Mouse (Mus musculus) neural tube, embryonic 10.5 days (tissue): ENCODE measurements at regions not wholly inside any gene's neighbourhood (a gene's known extent, or its start where the extent isn't known, plus 50 kb on each side); places are given as distances from the start of the nearest gene placed in this dataset.

Experiments
- DNase-seq: peaks from one replicate; pipeline ENCODE4 v3.0.0-alpha.2; 2017; ENCODE audit warnings: low spot score; ENCODE audit errors: extremely low spot score

GRCm38 (mm10) chr12:51501185-51501584 lies 92.0 kb upstream of the Coch start:
- no peak for DNase-seq

- no peak for DNase-seq
Measured at GRCm38 (mm10) chr12:51502724-51503123, 90.4 kb upstream of the Coch start.

- DNase-seq: no peak
Measured at GRCm38 (mm10) chr12:51503706-51504105, 89.4 kb upstream of the Coch start.

- DNase-seq: peak; percentile 32
Measured at GRCm38 (mm10) chr12:51504581-51504980, 88.6 kb upstream of the Coch start.

GRCm38 (mm10) chr12:51510010-51510409 lies 83.1 kb upstream of the Coch start:
- no peak for DNase-seq

DNA sequence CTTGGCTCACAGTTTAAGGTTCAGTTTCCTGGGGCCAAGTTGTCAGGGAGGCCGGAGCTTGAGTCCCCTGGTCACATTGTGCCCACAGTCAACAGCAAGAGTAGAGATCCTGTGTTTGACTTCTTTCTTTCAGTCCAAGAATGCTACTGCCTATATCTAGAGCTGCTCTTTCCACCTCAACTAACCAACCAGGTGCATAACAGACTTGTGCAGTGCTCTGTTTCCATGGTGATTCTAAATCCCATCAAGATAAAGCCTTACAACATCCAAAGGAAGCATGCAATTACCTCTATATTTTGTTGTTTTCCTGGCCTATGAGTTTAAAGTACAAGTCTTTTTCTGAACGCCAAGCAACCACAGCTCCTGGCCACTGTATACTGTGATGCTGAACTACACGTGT lies 76.4 kb upstream of the Coch start:
- no peak for DNase-seq

DNA sequence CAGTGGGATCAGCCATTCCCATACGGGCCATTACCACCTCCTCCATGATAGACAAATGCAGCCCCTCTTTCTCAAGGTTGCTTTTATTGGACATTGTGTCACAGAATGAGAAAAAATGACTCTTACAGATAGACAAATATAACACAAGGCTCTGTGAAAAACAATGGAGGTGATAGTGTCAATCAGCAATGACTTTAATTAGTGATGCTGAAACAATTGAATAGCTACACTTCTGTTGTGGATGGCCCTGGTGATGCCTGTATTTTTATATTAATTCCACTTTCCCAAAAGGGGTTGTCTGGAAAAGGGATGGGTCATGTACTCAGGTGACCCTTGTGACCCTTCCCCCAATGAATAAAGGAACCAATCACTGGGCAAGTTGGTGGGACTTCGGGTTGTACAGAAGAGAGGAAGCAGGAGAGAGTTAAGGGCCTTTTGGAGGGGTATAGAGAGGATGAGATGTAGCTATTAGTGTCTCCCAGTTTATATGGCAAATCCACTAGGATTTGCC lies 71.5 kb upstream of the Coch start:
- no peak for DNase-seq

DNA sequence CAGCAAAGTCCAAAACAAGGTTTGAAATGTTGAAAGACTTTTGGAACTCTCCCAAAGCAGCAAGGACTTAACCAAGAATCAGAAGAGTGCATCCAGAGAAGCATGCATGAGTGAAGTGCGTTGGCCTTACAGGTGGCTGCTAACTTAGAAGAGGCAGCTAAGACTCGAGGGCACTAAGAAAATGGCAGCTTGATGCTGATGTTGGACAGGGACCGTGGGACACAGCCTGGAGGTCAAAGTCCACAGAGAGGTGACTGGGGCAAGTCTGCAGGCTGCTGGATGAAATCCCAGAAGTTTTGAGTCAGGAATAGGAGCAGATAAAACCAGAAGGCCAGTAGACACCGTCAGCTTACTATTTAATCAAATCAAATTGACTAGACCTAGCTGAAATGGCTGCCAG lies 69.3 kb upstream of the Coch start:
- no peak for DNase-seq

GRCm38 (mm10) chr12:51527854-51528253 lies 65.3 kb upstream of the Coch start:
- no peak for DNase-seq

DNA sequence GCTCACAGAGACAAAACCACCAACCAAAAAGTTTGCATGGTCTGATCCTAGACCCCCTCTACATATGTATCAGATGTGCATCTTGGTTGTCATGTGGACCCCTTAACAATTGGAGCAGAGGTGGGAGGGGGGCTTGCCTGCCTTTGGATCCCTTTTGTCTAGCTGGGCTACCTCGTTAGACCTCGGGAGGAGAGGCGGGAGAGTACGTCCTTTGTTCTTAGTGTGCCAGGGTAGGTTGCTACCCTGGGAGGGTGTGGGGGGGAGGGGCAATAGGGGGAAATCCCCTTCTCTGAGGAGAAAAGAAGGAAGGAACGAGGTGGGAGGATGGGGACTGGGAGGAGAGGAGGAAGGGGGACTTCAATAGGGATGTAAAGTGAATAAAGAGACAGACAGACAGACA lies 58.5 kb upstream of the Coch start:
- no peak for DNase-seq

DNA sequence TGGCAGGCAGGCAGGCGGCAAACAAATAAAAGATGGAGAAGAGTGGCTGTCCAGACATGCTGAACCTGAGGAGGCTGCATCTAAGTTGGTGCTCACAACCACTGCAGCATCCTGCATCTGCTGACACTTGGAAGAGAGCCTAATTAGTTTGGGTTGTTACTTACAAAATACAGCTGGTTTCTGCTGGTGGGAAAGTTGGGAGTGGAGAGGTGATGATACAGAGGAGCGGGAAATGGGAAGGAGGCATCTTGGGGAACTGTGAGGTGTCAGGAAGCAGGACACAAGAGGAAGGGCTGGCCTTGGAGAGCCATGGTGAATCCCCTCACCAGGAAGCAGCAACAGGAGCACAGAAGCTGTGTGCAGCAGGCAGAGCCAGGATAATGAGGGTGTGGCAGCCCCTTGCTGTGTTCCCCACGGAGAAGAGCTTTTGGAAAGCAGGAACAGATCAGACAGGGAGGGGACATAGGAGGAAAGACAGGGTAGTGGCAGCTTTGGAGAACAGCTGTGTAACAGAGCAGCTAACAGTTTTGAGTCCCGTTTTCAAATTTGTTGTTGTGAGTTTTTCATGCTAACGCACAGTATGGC lies 58.0 kb upstream of the Coch start:
- DNase-seq: no peak
